Mouse (Mus musculus) embryonic facial prominence, embryonic 14.5 days (tissue): ENCODE results near the gene Dnajc7. TPM values are rescaled to one million over a fixed set of nuclear protein-coding genes. Genes with fewer than 3 reads are reported as not detected.

ENCODE experiments used
- ATAC-seq: fragments of 200-750 bp; cut with Nextera tagmentation; 2 replicates; pipeline ENCODE4 v1.8.0; 2017; ENCODE audit warnings: low read depth, moderate number of reproducible peaks, moderate TSS enrichment
- DNase-seq: peaks from one replicate; pipeline ENCODE4 v3.0.0-alpha.2; 2015; ENCODE audit warnings: low spot score
- H3K27ac ChIP-seq: fragments of 300-500 bp; sonication (generic); replicated peaks from 2 replicates; pipeline ENCODE4 v1.5.1; 2014; ENCODE audit warnings: low read depth, mild to moderate bottlenecking, low read length, moderate library complexity
- H3K27me3 ChIP-seq: fragments of 300-500 bp; sonication (generic); replicated peaks from 2 replicates; pipeline ENCODE4 v1.6.1; 2014; ENCODE audit warnings: low read length; ENCODE audit not compliant: control insufficient read depth, insufficient read depth
- H3K36me3 ChIP-seq: fragments of 300-500 bp; sonication (generic); 2 replicates; pipeline ENCODE4 v1.6.1; 2014; ENCODE audit warnings: low read length, mixed read lengths; ENCODE audit not compliant: control insufficient read depth, insufficient read depth
- H3K4me1 ChIP-seq: fragments of 300-500 bp; sonication (generic); 2 replicates; pipeline ENCODE4 v1.6.1; 2014; ENCODE audit warnings: antibody characterized with exemption, low read length; ENCODE audit not compliant: control insufficient read depth, insufficient read depth
- H3K4me2 ChIP-seq: fragments of 300-500 bp; sonication (generic); 2 replicates; pipeline ENCODE4 v1.6.1; 2014; ENCODE audit warnings: low read depth, mild to moderate bottlenecking, low read length, moderate library complexity, mixed read lengths
- H3K4me3 ChIP-seq: fragments of 300-500 bp; sonication (generic); 2 replicates; pipeline ENCODE4 v1.5.1; 2014; ENCODE audit warnings: low read depth, mild to moderate bottlenecking, low read length
- H3K9ac ChIP-seq: fragments of 300-500 bp; sonication (generic); 2 replicates; pipeline ENCODE4 v1.6.1; 2014; ENCODE audit warnings: low read depth, mild to moderate bottlenecking, low read length, moderate library complexity, mixed read lengths
- H3K9me3 ChIP-seq: fragments of 300-500 bp; sonication (generic); 2 replicates; pipeline ENCODE4 v1.6.1; 2016; ENCODE audit warnings: low read length; ENCODE audit not compliant: control insufficient read depth
- WGBS: fragments of 180-500 bp; shearing (Covaris S2); extraction: QIAGEN DNeasy Blood & Tissue Kit; methylation state at CpG from one replicate; pipeline ENCODE4 v1.1.7; 2014; 5-methylcytosine and 5-hydroxymethylcytosine counted together
- polyA plus RNA-seq: library from polyadenylated mRNA; unstranded; fragments of >200 nt; fragmentation: Nextera tagmentation; extraction: Ambion mirVana; gene quantifications from 2 replicates; pipeline ENCODE4 v1.2.1, GENCODE M21; 2014

Gene Dnajc7
- polyA plus RNA-seq, 1 experiment from 2014 or later, result 58.2 TPM

GRCm38 (mm10) chr11:100574708-100575483 is 45.1 kb downstream of the Dnajc7 start, which contains the start of gene Cnp:
Cnp (plus strand) TSS chr11:100574904.
- Histone ChIP-seq H3K4me2 (peak within 1 kb of the TSS; percentile 81), H3K9me3 (no peaks in the 10 kb centered on the region), H3K4me1 (peaks cover 15% of the 10 kb centered on the region), H3K9ac (peak within 1 kb of the TSS; percentile 74), H3K27ac (peak within 1 kb of the TSS; percentile 68), H3K36me3 (peaks cover 18% of the 10 kb centered on the region), H3K4me3 (peak within 1 kb of the TSS; percentile 68), H3K27me3 (peaks cover 10% of the 10 kb centered on the region; the same call in 1 of the 2 replicates)
- WGBS, result 1% methylated on average over 47 of the region's 47 CpGs
- DNase-seq (peak; percentile 85), ATAC-seq (peak; percentile 81)

DNA sequence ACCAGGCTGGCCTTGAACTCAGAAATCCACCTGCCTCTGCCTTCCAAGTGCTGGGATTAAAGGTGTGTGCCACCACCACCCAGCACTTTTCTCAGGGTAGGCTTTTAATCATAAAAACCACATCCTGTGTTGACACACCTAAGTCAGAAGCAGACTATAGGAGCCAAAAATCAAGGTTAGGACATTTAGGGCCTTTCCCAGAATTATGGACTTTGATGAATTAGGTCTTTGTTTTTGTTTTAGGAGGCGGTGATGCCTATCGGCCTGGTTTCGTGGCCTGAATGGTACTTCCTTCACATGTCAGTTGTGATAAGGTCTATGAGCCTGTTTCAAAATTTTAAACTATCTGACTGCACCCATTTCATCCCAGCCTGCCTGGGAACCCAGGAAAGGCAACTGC is 45.8 kb downstream of the Dnajc7 start:
- H3K27ac ChIP-seq, result peak overlapping the region; percentile 68; the same call in 1 of the 2 replicates
- 0 out of 2 replicates have a peak overlapping the region, but pooled peaks have one; percentile 74 for H3K9ac ChIP-seq
- H3K4me3 ChIP-seq, result peak overlapping the region; percentile 68
- 89% methylated on average over 3 of the region's 3 CpGs for WGBS
- H3K4me2 ChIP-seq, result peak overlapping the region; percentile 81
- ATAC-seq (no peak), DNase-seq (no peak)
- peaks cover 15% of the 10 kb centered on the region for H3K4me1 ChIP-seq
- H3K36me3 ChIP-seq, result peaks cover 11% of the 10 kb centered on the region
- no peaks in the 10 kb centered on the region for H3K9me3 ChIP-seq
- peaks cover 10% of the 10 kb centered on the region; the same call in 1 of the 2 replicates for H3K27me3 ChIP-seq

GRCm38 (mm10) chr11:100571202-100571567 is 48.8 kb downstream of the Dnajc7 start:
- no peak for ATAC-seq
- Histone ChIP-seq H3K4me1 (peaks cover 12% of the 10 kb centered on the region), H3K9me3 (no peaks in the 10 kb centered on the region), H3K4me2 (peak overlapping the region; percentile 49), H3K27ac (no peak overlapping the region), H3K36me3 (no peaks in the 10 kb centered on the region), H3K4me3 (peak overlapping the region; percentile 11; the same call in 1 of the 2 replicates), H3K9ac (0 out of 2 replicates have a peak overlapping the region, but pooled peaks have one; percentile 37), H3K27me3 (peaks cover 10% of the 10 kb centered on the region; the same call in 1 of the 2 replicates)
- WGBS, result 11% methylated on average over 16 of the region's 16 CpGs
- no peak for DNase-seq

DNA sequence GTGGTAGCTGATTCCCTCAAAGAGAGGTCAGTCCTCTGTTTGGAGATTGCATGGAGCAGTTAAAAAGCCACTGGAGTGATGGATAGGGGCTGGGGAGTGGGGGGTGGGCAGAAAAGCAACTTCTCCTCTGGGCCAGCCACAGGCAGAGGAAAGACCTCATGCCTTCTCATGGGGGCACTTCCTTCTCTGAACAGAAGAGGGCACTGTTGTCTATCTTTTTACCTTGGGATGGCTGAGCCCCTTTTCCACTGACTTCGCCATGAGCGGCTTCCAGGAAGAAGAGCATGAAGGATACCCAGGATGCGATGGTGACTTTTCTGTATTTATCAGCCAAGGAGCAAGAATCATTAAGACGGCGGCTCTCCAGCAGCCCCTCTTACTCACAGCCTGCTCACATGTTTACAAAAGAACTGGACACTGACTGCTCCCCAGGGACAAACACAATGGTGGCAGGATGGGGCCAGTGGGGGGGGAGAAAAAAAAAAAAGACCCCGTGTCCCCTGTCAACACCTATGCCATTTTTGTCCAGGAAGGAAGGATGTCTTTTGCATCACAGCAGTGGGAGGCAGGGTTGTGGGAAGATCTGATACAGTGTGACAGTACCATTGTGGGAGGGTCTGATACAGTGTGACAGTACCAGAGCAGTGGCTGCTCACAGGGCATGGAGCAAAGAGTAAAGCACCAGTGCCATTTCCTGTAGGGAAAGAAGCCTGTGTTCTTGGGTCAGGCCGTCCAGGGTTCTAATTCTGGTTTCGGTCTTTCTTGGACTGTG is 49.4 kb downstream of the Dnajc7 start:
- Histone ChIP-seq H3K9me3 (no peaks in the 10 kb centered on the region), H3K4me3 (peak overlapping the region; percentile 11; the same call in 1 of the 2 replicates), H3K36me3 (no peaks in the 10 kb centered on the region), H3K4me2 (peak overlapping the region; percentile 49), H3K4me1 (peaks cover 7% of the 10 kb centered on the region), H3K27ac (no peak overlapping the region), H3K9ac (no peak overlapping the region), H3K27me3 (peaks cover 10% of the 10 kb centered on the region; the same call in 1 of the 2 replicates)
- peak; percentile 83 for DNase-seq
- 10% methylated on average over 8 of the region's 8 CpGs for WGBS
- ATAC-seq, result peak; percentile 45

DNA sequence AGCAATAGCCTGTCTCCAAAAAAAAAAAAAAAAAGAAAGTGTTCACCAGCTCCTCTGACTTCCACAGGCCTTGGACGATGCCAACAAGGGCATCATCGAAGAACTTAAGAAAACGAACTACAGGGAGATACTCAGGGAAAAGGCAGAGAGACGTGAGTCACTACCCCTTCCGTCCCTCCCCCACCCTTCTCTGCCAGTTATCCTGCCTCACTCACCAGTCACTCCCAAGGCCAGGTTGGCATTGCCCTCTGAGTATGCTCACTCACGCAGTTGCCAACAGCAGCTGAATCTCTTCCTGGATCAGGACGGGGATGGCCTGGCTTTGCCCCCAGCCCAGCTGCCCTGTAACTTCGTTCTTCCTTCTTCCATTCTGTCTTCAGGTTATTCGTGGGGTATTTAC is 50.2 kb downstream of the Dnajc7 start:
- Histone ChIP-seq H3K27me3 (peaks cover 10% of the 10 kb centered on the region; the same call in 1 of the 2 replicates), H3K9ac (no peak overlapping the region), H3K9me3 (no peaks in the 10 kb centered on the region), H3K4me1 (peaks cover 4% of the 10 kb centered on the region; the same call in 1 of the 2 replicates), H3K36me3 (no peaks in the 10 kb centered on the region), H3K27ac (no peak overlapping the region), H3K4me3 (no peak overlapping the region), H3K4me2 (no peak overlapping the region)
- ATAC-seq, result no peak
- WGBS, result 60% methylated on average over 9 of the region's 9 CpGs
- no peak for DNase-seq

GRCm38 (mm10) chr11:100568692-100569091 is 51.3 kb downstream of the Dnajc7 start:
- Histone ChIP-seq H3K9me3 (no peaks in the 10 kb centered on the region), H3K36me3 (no peaks in the 10 kb centered on the region), H3K4me3 (no peak overlapping the region), H3K9ac (no peak overlapping the region), H3K4me1 (peaks cover 4% of the 10 kb centered on the region; the same call in 1 of the 2 replicates), H3K27ac (no peak overlapping the region), H3K4me2 (no peak overlapping the region), H3K27me3 (peaks cover 10% of the 10 kb centered on the region; the same call in 1 of the 2 replicates)
- DNase-seq (no peak), ATAC-seq (no peak)
- WGBS, result 80% methylated on average over 8 of the region's 8 CpGs

DNA sequence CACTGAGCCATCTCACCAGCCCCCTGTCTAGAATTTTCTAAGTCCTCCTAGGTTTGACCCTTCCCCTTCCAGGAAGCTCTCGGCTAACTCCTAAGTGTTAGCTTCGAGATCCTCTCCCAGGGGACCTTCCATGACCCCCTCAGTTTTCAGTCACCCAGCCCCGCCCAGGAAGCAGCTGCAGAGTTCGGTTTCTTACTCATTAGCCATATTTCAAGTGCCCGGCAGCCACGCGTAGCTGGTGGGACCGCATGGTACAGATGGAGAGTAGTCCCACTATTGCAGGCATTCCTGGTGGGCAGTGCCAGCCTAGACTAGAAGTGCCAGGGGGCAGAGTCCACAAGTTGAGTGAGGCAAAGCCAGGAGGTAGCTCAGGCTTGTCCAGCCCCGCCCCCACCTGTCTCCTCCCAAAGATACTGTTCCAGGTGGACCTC is 52.1 kb downstream of the Dnajc7 start:
- Histone ChIP-seq H3K4me2 (no peak overlapping the region), H3K36me3 (no peaks in the 10 kb centered on the region), H3K9ac (no peak overlapping the region), H3K27ac (no peak overlapping the region), H3K27me3 (peaks cover 10% of the 10 kb centered on the region; the same call in 1 of the 2 replicates), H3K4me3 (no peak overlapping the region), H3K4me1 (peaks cover 4% of the 10 kb centered on the region; the same call in 1 of the 2 replicates), H3K9me3 (no peaks in the 10 kb centered on the region)
- 60% methylated on average over 9 of the region's 9 CpGs for WGBS
- ATAC-seq (no peak), DNase-seq (no peak)

GRCm38 (mm10) chr11:100567229-100567628 is 52.7 kb downstream of the Dnajc7 start:
- Histone ChIP-seq H3K4me2 (no peak overlapping the region), H3K9me3 (no peaks in the 10 kb centered on the region), H3K27me3 (peaks cover 10% of the 10 kb centered on the region; the same call in 1 of the 2 replicates), H3K9ac (no peak overlapping the region), H3K36me3 (no peaks in the 10 kb centered on the region), H3K4me3 (no peak overlapping the region), H3K27ac (no peak overlapping the region), H3K4me1 (peaks cover 4% of the 10 kb centered on the region; the same call in 1 of the 2 replicates)
- WGBS, result 74% methylated on average over 5 of the region's 5 CpGs
- DNase-seq (no peak), ATAC-seq (no peak)
